Mouse (Mus musculus): ENCODE data around the gene Susd1. TPM values are rescaled to one million over a fixed set of nuclear protein-coding genes. Genes with fewer than 3 reads are reported as not detected.

Susd1 gene
- total and polyA plus RNA-seq, 3 experiments, result 2.4 to 51.5 (median 35.5) TPM

DNA sequence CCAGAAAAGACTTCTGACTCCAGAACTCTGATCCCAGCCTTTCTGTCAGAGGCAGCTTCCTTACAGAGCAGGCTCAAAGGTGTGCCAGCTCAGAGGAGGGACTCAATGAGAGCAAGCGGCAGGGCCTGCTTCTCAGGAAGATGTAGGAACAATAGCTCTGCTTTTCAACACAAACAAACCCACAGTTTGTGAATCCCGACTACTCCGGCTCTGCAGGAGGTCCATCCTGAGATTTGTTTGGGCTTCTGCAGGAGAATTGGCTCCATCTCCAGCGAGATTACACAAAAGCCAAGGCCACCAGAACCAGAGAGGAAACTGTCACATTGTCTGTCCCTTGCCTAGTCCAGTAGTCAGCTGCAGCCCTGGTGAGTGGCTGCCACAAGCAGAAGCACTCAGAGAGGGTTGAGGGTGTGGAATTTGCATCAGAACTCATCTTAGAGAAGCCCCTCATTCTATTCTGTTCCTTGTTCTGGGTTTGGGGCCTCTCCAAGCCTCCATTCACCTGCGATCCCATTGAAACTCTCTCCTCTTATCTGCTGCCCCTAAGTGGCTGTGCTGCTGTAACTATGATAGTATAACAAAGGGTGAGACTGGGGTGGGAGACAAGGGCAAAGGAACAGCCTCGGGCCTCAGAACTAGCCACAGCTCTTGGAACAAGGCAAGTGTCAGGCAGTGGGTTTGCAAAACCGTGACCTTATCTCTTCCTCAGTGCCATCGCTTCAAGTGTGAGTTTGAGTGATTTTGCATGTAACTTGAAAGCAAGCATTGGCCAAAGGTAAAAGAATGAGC, 155.5 kb downstream of the Susd1 start:
- no peaks in the 10 kb centered on the region for H3K9me3 ChIP-seq (replicated peaks)
- ATAC-seq (ENCODE audit: extremely low read depth, insufficient number of reproducible peaks, low FRiP score, poor library complexity, severe bottlenecking), result no peak
- no peaks in the 10 kb centered on the region for H3K27me3 ChIP-seq (ENCODE audit: insufficient read depth, low read length)
- H3K4me1 ChIP-seq (ENCODE audit: insufficient read depth, low read depth, low read length), result peaks cover 57% of the 10 kb centered on the region
- no peaks in the 10 kb centered on the region for H3K36me3 ChIP-seq (replicated peaks)
- no peak for DNase-seq (ENCODE audit: low spot score)
- no peak for TF ChIP-seq GATA2 (IDR thresholded peaks at IDR 0.05; ENCODE audit: borderline replicate concordance, low read depth, low read length)
- no peak for TF ChIP-seq POLR2AphosphoS5 (IDR thresholded peaks at IDR 0.05; ENCODE audit: insufficient replicate concordance, low read depth, low read length)
- no peak for TF ChIP-seq GATA1 (IDR thresholded peaks at IDR 0.05; ENCODE audit: borderline replicate concordance, low read length)
- TF ChIP-seq TAL1 (conservative IDR thresholded peaks at IDR 0.05; ENCODE audit: low read depth, low read length), result no peak
- TF ChIP-seq CTCF (IDR thresholded peaks at IDR 0.05; ENCODE audit: low read depth, low read length), result no peak
- H3K4me3 ChIP-seq (ENCODE audit: low read depth, low read length), result no peak overlapping the region

DNA sequence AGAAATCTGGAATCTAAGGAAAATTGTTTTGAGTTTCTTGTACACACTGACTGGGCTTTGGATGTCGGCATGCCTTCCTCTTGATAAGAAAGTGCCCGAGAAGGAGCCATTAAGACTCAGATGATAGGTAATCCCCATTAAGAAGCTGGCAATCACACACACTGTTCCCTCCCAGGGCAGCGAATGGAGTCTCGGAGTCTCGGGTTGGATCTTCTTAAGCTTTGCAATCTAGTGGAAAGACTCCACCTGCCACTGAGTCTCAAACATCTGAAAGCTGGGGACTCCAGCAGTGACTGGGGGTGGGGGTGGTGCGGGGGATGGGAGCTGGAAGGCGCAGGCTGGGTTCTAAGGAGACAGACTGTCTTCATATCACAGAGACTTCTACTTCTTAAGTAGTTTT, 156.3 kb downstream of the Susd1 start:
- no peak for ATAC-seq (ENCODE audit: extremely low read depth, insufficient number of reproducible peaks, low FRiP score, poor library complexity, severe bottlenecking)
- TF ChIP-seq GATA1 (IDR thresholded peaks at IDR 0.05; ENCODE audit: borderline replicate concordance, low read length) (no peak), POLR2AphosphoS5 (IDR thresholded peaks at IDR 0.05; ENCODE audit: insufficient replicate concordance, low read depth, low read length) (no peak), CTCF (IDR thresholded peaks at IDR 0.05; ENCODE audit: low read depth, low read length) (no peak), GATA2 (IDR thresholded peaks at IDR 0.05; ENCODE audit: borderline replicate concordance, low read depth, low read length) (no peak), TAL1 (conservative IDR thresholded peaks at IDR 0.05; ENCODE audit: low read depth, low read length) (no peak)
- peaks cover 58% of the 10 kb centered on the region for H3K4me1 ChIP-seq (ENCODE audit: insufficient read depth, low read depth, low read length)

GRCm38 (mm10) chr4:59280876-59281275, 157.6 kb downstream of the Susd1 start:
- TF ChIP-seq POLR2AphosphoS5 (IDR thresholded peaks at IDR 0.05; ENCODE audit: insufficient replicate concordance, low read depth, low read length), result no peak
- no peak for TF ChIP-seq CTCF (IDR thresholded peaks at IDR 0.05; ENCODE audit: low read depth, low read length)
- no peak for DNase-seq (ENCODE audit: low spot score)
- H3K4me1 ChIP-seq (ENCODE audit: insufficient read depth, low read depth, low read length), result peaks cover 64% of the 10 kb centered on the region
- no peak overlapping the region for H3K4me3 ChIP-seq (ENCODE audit: low read depth, low read length)
- no peaks in the 10 kb centered on the region for H3K9me3 ChIP-seq (replicated peaks)
- ATAC-seq (ENCODE audit: extremely low read depth, insufficient number of reproducible peaks, low FRiP score, poor library complexity, severe bottlenecking), result peak; percentile 16; the same call in 1 of the 2 replicates
- no peaks in the 10 kb centered on the region for H3K27me3 ChIP-seq (ENCODE audit: insufficient read depth, low read length)
- no peaks in the 10 kb centered on the region for H3K36me3 ChIP-seq (replicated peaks)

More for the DNA sequence above, 156.3 kb downstream of the Susd1 start:
- Histone ChIP-seq H3K27me3 (ENCODE audit: insufficient read depth, low read length) (no peaks in the 10 kb centered on the region), H3K9me3 (replicated peaks) (no peaks in the 10 kb centered on the region), H3K36me3 (replicated peaks) (no peaks in the 10 kb centered on the region), H3K4me3 (ENCODE audit: low read depth, low read length) (no peak overlapping the region)
- no peak for DNase-seq (ENCODE audit: low spot score)

DNA sequence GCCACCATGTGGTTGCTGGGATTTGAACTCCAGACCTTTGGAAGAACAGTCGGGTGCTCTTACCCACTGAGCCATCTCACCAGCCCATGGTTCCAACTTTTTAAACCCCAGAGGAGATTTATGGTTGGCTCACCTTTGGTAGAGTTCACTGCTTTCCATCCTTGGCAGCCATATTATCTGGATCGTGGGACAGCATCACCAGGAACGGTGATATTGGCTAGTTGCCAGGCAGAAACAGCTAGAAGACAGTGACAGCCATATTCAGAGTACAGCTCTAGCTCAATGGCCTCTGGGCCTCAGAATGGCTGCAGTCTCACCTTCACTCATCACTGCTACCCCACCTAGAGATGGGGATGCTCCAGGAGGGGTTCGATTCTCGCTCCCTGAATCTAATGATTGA, 159.3 kb downstream of the Susd1 start:
- Histone ChIP-seq H3K4me3 (ENCODE audit: low read depth, low read length) (no peak overlapping the region), H3K27me3 (ENCODE audit: insufficient read depth, low read length) (no peaks in the 10 kb centered on the region), H3K9me3 (replicated peaks) (no peaks in the 10 kb centered on the region), H3K4me1 (ENCODE audit: insufficient read depth, low read depth, low read length) (peaks cover 79% of the 10 kb centered on the region), H3K36me3 (replicated peaks) (no peaks in the 10 kb centered on the region)
- TF ChIP-seq POLR2AphosphoS5 (IDR thresholded peaks at IDR 0.05; ENCODE audit: insufficient replicate concordance, low read depth, low read length), result no peak
- TF ChIP-seq GATA1 (IDR thresholded peaks at IDR 0.05; ENCODE audit: borderline replicate concordance, low read length), result no peak
- no peak for TF ChIP-seq TAL1 (conservative IDR thresholded peaks at IDR 0.05; ENCODE audit: low read depth, low read length)
- no peak for TF ChIP-seq GATA2 (IDR thresholded peaks at IDR 0.05; ENCODE audit: borderline replicate concordance, low read depth, low read length)
- TF ChIP-seq CTCF (IDR thresholded peaks at IDR 0.05; ENCODE audit: low read depth, low read length), result no peak
- no peak for DNase-seq (ENCODE audit: low spot score)
- ATAC-seq (ENCODE audit: extremely low read depth, insufficient number of reproducible peaks, low FRiP score, poor library complexity, severe bottlenecking), result no peak

DNA sequence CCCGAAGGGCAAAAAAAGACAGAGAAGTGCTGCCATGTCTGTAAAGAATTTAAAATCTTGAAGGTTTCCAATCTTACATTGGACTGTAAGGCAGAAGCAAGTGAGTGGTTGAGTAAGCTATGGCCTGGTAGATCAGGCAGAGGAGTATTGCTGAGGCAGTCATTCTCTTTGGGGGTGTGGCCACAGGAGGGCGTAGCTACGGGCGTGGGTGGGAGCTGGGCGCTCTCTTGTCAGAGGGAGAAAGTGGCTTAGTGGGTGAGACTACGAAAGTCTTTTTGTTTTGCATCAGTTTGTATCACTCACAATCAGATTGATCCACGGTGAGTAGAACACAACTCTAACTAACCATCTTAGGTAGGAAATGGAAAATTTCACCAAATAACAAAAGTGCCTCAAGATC, 160.0 kb downstream of the Susd1 start:
- peak; percentile 25; the same call in 1 of the 2 replicates for ATAC-seq (ENCODE audit: extremely low read depth, insufficient number of reproducible peaks, low FRiP score, poor library complexity, severe bottlenecking)
- Histone ChIP-seq H3K36me3 (replicated peaks) (no peaks in the 10 kb centered on the region), H3K4me3 (ENCODE audit: low read depth, low read length) (no peak overlapping the region; the same call in 1 of the 2 replicates)

DNA sequence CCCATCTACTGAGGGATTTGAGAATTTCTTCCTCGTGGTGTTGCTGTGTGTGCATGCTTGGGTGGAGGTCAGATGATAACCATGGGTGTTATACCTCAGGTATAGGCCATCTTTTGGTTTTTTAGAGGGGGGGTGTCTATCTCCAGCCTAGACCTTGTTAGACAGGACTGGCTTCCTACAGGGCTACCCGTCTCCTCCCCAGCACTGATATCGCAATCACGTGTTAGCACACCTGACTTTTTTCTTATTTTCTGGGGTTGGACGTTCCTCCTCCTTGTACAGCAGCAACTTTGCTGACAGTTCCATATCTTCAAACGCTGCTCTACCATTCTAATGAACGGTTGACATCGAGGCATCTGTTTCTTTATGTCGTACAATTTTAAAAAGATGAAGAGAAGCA, 160.5 kb downstream of the Susd1 start:
- ATAC-seq (ENCODE audit: extremely low read depth, insufficient number of reproducible peaks, low FRiP score, poor library complexity, severe bottlenecking) (no peak), DNase-seq (ENCODE audit: low spot score) (no peak)
- H3K9me3 ChIP-seq (replicated peaks), result no peaks in the 10 kb centered on the region
- H3K4me3 ChIP-seq (ENCODE audit: low read depth, low read length), result no peak overlapping the region
- no peaks in the 10 kb centered on the region for H3K27me3 ChIP-seq (ENCODE audit: insufficient read depth, low read length)
- TF ChIP-seq GATA1 (IDR thresholded peaks at IDR 0.05; ENCODE audit: borderline replicate concordance, low read length) (no peak), CTCF (IDR thresholded peaks at IDR 0.05; ENCODE audit: low read depth, low read length) (no peak), GATA2 (IDR thresholded peaks at IDR 0.05; ENCODE audit: borderline replicate concordance, low read depth, low read length) (no peak), POLR2AphosphoS5 (IDR thresholded peaks at IDR 0.05; ENCODE audit: insufficient replicate concordance, low read depth, low read length) (no peak), TAL1 (conservative IDR thresholded peaks at IDR 0.05; ENCODE audit: low read depth, low read length) (no peak)
- H3K36me3 ChIP-seq (replicated peaks), result no peaks in the 10 kb centered on the region
- H3K4me1 ChIP-seq (ENCODE audit: insufficient read depth, low read depth, low read length), result peaks cover 83% of the 10 kb centered on the region

More for the DNA sequence above, 160.0 kb downstream of the Susd1 start:
- H3K4me1 ChIP-seq (ENCODE audit: insufficient read depth, low read depth, low read length), result peaks cover 84% of the 10 kb centered on the region
- TF ChIP-seq GATA1 (IDR thresholded peaks at IDR 0.05; ENCODE audit: borderline replicate concordance, low read length), result no peak
- no peak for TF ChIP-seq GATA2 (IDR thresholded peaks at IDR 0.05; ENCODE audit: borderline replicate concordance, low read depth, low read length)
- no peak for TF ChIP-seq POLR2AphosphoS5 (IDR thresholded peaks at IDR 0.05; ENCODE audit: insufficient replicate concordance, low read depth, low read length)
- no peak for TF ChIP-seq TAL1 (conservative IDR thresholded peaks at IDR 0.05; ENCODE audit: low read depth, low read length)
- no peak for TF ChIP-seq CTCF (IDR thresholded peaks at IDR 0.05; ENCODE audit: low read depth, low read length)
- DNase-seq (ENCODE audit: low spot score), result peak; percentile 70
- H3K27me3 ChIP-seq (ENCODE audit: insufficient read depth, low read length), result no peaks in the 10 kb centered on the region
- H3K9me3 ChIP-seq (replicated peaks), result no peaks in the 10 kb centered on the region

All from G1E (cell line).